Mouse (Mus musculus): Measurements from ENCODE around the gene Aprt. TPM values are rescaled to one million over a fixed set of nuclear protein-coding genes. Genes with fewer than 3 reads are reported as not detected.

The Aprt gene
- polyA plus RNA-seq (2014; fragmentation: Illumina TruSeq; extraction: RNeasy Lipid Tissue Mini Kit (QIAGEN cat#74804); ENCODE audit: low read depth, low replicate concordance) = 4.8 TPM

GRCm38 (mm10) chr8:122576648-122577022 is at the start of gene Aprt:
Aprt (minus strand) TSS chr8:122576909.

GRCm38 (mm10) chr8:122622727-122623126 is 46.0 kb upstream of the Aprt start, which contains the start of gene Pabpn1l:
Pabpn1l (minus strand) TSS chr8:122622739.

GRCm38 (mm10) chr8:122611295-122612133 is 34.8 kb upstream of the Aprt start, which contains the start of the genes Galns and Trappc2l:
Galns (minus strand) TSS chr8:122611463.
Trappc2l (plus strand) TSS chr8:122611640.

GRCm38 (mm10) chr8:122567361-122568108 is 9.2 kb downstream of the Aprt start, which contains the start of gene Cdt1:
Cdt1 (plus strand) TSS chr8:122568015.

GRCm38 (mm10) chr8:122551265-122552051 is 25.3 kb downstream of the Aprt start, which contains the start of gene Piezo1:
Piezo1 (minus strand) TSS chr8:122551329.

Other genes starting within 250 kb of the Aprt start
- gene Trhr2, start 216.2 kb downstream of the Aprt start, polyA plus RNA-seq (2014; fragmentation: Illumina TruSeq; extraction: RNeasy Lipid Tissue Mini Kit (QIAGEN cat#74804); ENCODE audit: low read depth, low replicate concordance) = not detected
- 10.9 TPM for gene Zc3h18, start 200.3 kb downstream of the Aprt start, polyA plus RNA-seq (2014; fragmentation: Illumina TruSeq; extraction: RNeasy Lipid Tissue Mini Kit (QIAGEN cat#74804); ENCODE audit: low read depth, low replicate concordance)
- gene Il17c, start 154.9 kb downstream of the Aprt start, polyA plus RNA-seq (2014; fragmentation: Illumina TruSeq; extraction: RNeasy Lipid Tissue Mini Kit (QIAGEN cat#74804); ENCODE audit: low read depth, low replicate concordance) = not detected
- not detected for gene Cyba, start 144.0 kb downstream of the Aprt start, polyA plus RNA-seq (2014; fragmentation: Illumina TruSeq; extraction: RNeasy Lipid Tissue Mini Kit (QIAGEN cat#74804); ENCODE audit: low read depth, low replicate concordance)
- gene Mvd, start 133.5 kb downstream of the Aprt start, polyA plus RNA-seq (2014; fragmentation: Illumina TruSeq; extraction: RNeasy Lipid Tissue Mini Kit (QIAGEN cat#74804); ENCODE audit: low read depth, low replicate concordance) = not detected
- gene Snai3, start 116.2 kb downstream of the Aprt start, polyA plus RNA-seq (2014; fragmentation: Illumina TruSeq; extraction: RNeasy Lipid Tissue Mini Kit (QIAGEN cat#74804); ENCODE audit: low read depth, low replicate concordance) = 0.17 TPM
- 26.4 TPM for gene Rnf166, start 100.8 kb downstream of the Aprt start, polyA plus RNA-seq (2014; fragmentation: Illumina TruSeq; extraction: RNeasy Lipid Tissue Mini Kit (QIAGEN cat#74804); ENCODE audit: low read depth, low replicate concordance)
- 0.27 TPM for gene Ctu2, start 100.8 kb downstream of the Aprt start, polyA plus RNA-seq (2014; fragmentation: Illumina TruSeq; extraction: RNeasy Lipid Tissue Mini Kit (QIAGEN cat#74804); ENCODE audit: low read depth, low replicate concordance)
- 0.50 TPM for gene Piezo1, start 25.6 kb downstream of the Aprt start, polyA plus RNA-seq (2014; fragmentation: Illumina TruSeq; extraction: RNeasy Lipid Tissue Mini Kit (QIAGEN cat#74804); ENCODE audit: low read depth, low replicate concordance)
- gene Cdt1, start 8.9 kb downstream of the Aprt start, polyA plus RNA-seq (2014; fragmentation: Illumina TruSeq; extraction: RNeasy Lipid Tissue Mini Kit (QIAGEN cat#74804); ENCODE audit: low read depth, low replicate concordance) = 0.59 TPM
- 0.53 TPM for gene Galns, start 34.6 kb upstream of the Aprt start, polyA plus RNA-seq (2014; fragmentation: Illumina TruSeq; extraction: RNeasy Lipid Tissue Mini Kit (QIAGEN cat#74804); ENCODE audit: low read depth, low replicate concordance)
- 10.4 TPM for gene Trappc2l, start 34.7 kb upstream of the Aprt start, polyA plus RNA-seq (2014; fragmentation: Illumina TruSeq; extraction: RNeasy Lipid Tissue Mini Kit (QIAGEN cat#74804); ENCODE audit: low read depth, low replicate concordance)
- not detected for gene Pabpn1l, start 45.8 kb upstream of the Aprt start, polyA plus RNA-seq (2014; fragmentation: Illumina TruSeq; extraction: RNeasy Lipid Tissue Mini Kit (QIAGEN cat#74804); ENCODE audit: low read depth, low replicate concordance)
- 0.11 TPM for gene Cbfa2t3, start 122.2 kb upstream of the Aprt start, polyA plus RNA-seq (2014; fragmentation: Illumina TruSeq; extraction: RNeasy Lipid Tissue Mini Kit (QIAGEN cat#74804); ENCODE audit: low read depth, low replicate concordance)
- 0.74 TPM for gene Acsf3, start 198.6 kb upstream of the Aprt start, polyA plus RNA-seq (2014; fragmentation: Illumina TruSeq; extraction: RNeasy Lipid Tissue Mini Kit (QIAGEN cat#74804); ENCODE audit: low read depth, low replicate concordance)

All from testis, adult 10 weeks (tissue).